Mouse (Mus musculus): ENCODE results near the gene Ano4.
"Not testable (repeated sequence)": the region's sequence is repeated elsewhere in the genome, so short reads cannot be mapped to it uniquely, and the experiment has no call there.

The Ano4 gene

GRCm38 (mm10) chr10:89154797-89155465, 189.6 kb downstream of the Ano4 start:
- in situ Hi-C loops (cut with MboI, MseI): no loop called here

GRCm38 (mm10) chr10:89149166-89149565, 195.4 kb downstream of the Ano4 start:
- in situ Hi-C loops (cut with MboI, MseI): no loop called here

GRCm38 (mm10) chr10:89121391-89121790, 223.2 kb downstream of the Ano4 start:
- in situ Hi-C loops (cut with MboI, MseI): no loop called here

- in situ Hi-C loops (cut with MboI, MseI): no loop called here
These were observed 230.2 kb downstream of the Ano4 start for GRCm38 (mm10) chr10:89114381-89114780.

- in situ Hi-C loops (cut with MboI, MseI): no loop called here
These were observed 233.1 kb downstream of the Ano4 start for GRCm38 (mm10) chr10:89111466-89111865.

- in situ Hi-C loops (cut with MboI, MseI): no loop called here
These were observed 233.6 kb downstream of the Ano4 start for GRCm38 (mm10) chr10:89110917-89111316.

- in situ Hi-C loops (cut with MboI, MseI): no loop called here
These were observed 241.0 kb downstream of the Ano4 start for GRCm38 (mm10) chr10:89103594-89103993.

- in situ Hi-C loops (cut with MboI, MseI): no loop called here
These were observed 242.5 kb downstream of the Ano4 start for GRCm38 (mm10) chr10:89102025-89102424.

GRCm38 (mm10) chr10:89098183-89098582, 246.4 kb downstream of the Ano4 start:
- in situ Hi-C loops (cut with MboI, MseI): loop anchor here in 1 of 2 experiments (25.0 kb wide), 2 partner anchors 689 to 839 kb away; no protein-coding TSS in a partner anchor

GRCm38 (mm10) chr10:89092350-89093040, 252.1 kb downstream of the Ano4 start:
- in situ Hi-C loops (cut with MboI, MseI): loop anchor here in 1 of 2 experiments (25.0 kb wide), 2 partner anchors 695 to 845 kb away; no protein-coding TSS in a partner anchor

- in situ Hi-C loops (cut with MboI, MseI): loop anchor here in 1 of 2 experiments (25.0 kb wide), 2 partner anchors 710 to 860 kb away; no protein-coding TSS in a partner anchor
These were observed 267.1 kb downstream of the Ano4 start for GRCm38 (mm10) chr10:89077447-89077846.

- in situ Hi-C loops (cut with MboI, MseI): no loop called here
These were observed 288.7 kb downstream of the Ano4 start for GRCm38 (mm10) chr10:89055891-89056290.

GRCm38 (mm10) chr10:89044921-89045320, 299.6 kb downstream of the Ano4 start:
- in situ Hi-C loops (cut with MboI, MseI): not testable (repeated sequence)

- in situ Hi-C loops (cut with MboI, MseI): no loop called here
These were observed 300.4 kb downstream of the Ano4 start for GRCm38 (mm10) chr10:89044166-89044565.

- in situ Hi-C loops (cut with MboI, MseI): no loop called here
These were observed 325.6 kb downstream of the Ano4 start for GRCm38 (mm10) chr10:89018926-89019325.

GRCm38 (mm10) chr10:89008303-89008702, 336.3 kb downstream of the Ano4 start:
- in situ Hi-C loops (cut with MboI, MseI): no loop called here

GRCm38 (mm10) chr10:89004518-89004917, 340.0 kb downstream of the Ano4 start:
- in situ Hi-C loops (cut with MboI, MseI): no loop called here

GRCm38 (mm10) chr10:88986925-88987324, 357.6 kb downstream of the Ano4 start:
- in situ Hi-C loops (cut with MboI, MseI): no loop called here

GRCm38 (mm10) chr10:88983444-88983843, 361.1 kb downstream of the Ano4 start:
- in situ Hi-C loops (cut with MboI, MseI): no loop called here

GRCm38 (mm10) chr10:88979451-88979850, 365.1 kb downstream of the Ano4 start:
- in situ Hi-C loops (cut with MboI, MseI): no loop called here

- in situ Hi-C loops (cut with MboI, MseI): no loop called here
These were observed 365.6 kb downstream of the Ano4 start for GRCm38 (mm10) chr10:88978932-88979331.

GRCm38 (mm10) chr10:88970951-88971725, 373.4 kb downstream of the Ano4 start:
- in situ Hi-C loops (cut with MboI, MseI): no loop called here

All from T-helper 17 cell (primary cell).